Mouse (Mus musculus) lung, embryonic 14.5 days (tissue): ENCODE measurements around the gene Zfp598. TPM values are rescaled to one million over a fixed set of nuclear protein-coding genes. Genes with fewer than 3 reads are reported as not detected.

ENCODE experiments used
- ATAC-seq: fragments of 200-750 bp; cut with Nextera tagmentation; 2 replicates; pipeline ENCODE4 v1.8.0; 2017; ENCODE audit warnings: mild to moderate bottlenecking, moderate TSS enrichment, moderate library complexity; ENCODE audit not compliant: insufficient read depth
- DNase-seq: peaks from one replicate; pipeline ENCODE4 v3.0.0-alpha.2; 2015
- H3K27ac ChIP-seq: fragments of 300-500 bp; sonication (generic); 2 replicates; pipeline ENCODE4 v1.5.1; 2014; ENCODE audit warnings: low read depth, mild to moderate bottlenecking, moderate library complexity
- H3K27me3 ChIP-seq: fragments of 300-500 bp; sonication (generic); 2 replicates; pipeline ENCODE4 v1.6.1; 2014; ENCODE audit warnings: low read length, control low read depth; ENCODE audit not compliant: insufficient read depth
- H3K36me3 ChIP-seq: fragments of 300-500 bp; sonication (generic); 2 replicates; pipeline ENCODE4 v1.6.1; 2014; ENCODE audit warnings: control low read depth; ENCODE audit not compliant: insufficient read depth
- H3K4me1 ChIP-seq: fragments of 300-500 bp; sonication (generic); 2 replicates; pipeline ENCODE4 v1.6.1; 2014; ENCODE audit warnings: antibody characterized with exemption, control low read depth; ENCODE audit not compliant: insufficient read depth
- H3K4me2 ChIP-seq: fragments of 300-500 bp; sonication (generic); 2 replicates; pipeline ENCODE4 v1.6.1; 2014; ENCODE audit warnings: mild to moderate bottlenecking
- H3K4me3 ChIP-seq: fragments of 300-500 bp; sonication (generic); 2 replicates; pipeline ENCODE4 v1.5.1; 2014; ENCODE audit warnings: low read depth, low read length
- H3K9ac ChIP-seq: fragments of 300-500 bp; sonication (generic); 2 replicates; pipeline ENCODE4 v1.6.1; 2014
- H3K9me3 ChIP-seq: fragments of 300-500 bp; sonication (generic); 2 replicates; pipeline ENCODE4 v1.6.1; 2016; ENCODE audit warnings: low read depth, low read length, control low read depth
- CTCF ChIP-seq: IDR thresholded peaks from 2 replicates; pipeline ENCODE4 v1.5.1; 2016; ENCODE audit warnings: antibody characterized with exemption, low read depth
- WGBS: fragments of 180-500 bp; shearing (Covaris S2); extraction: QIAGEN DNeasy Blood & Tissue Kit; methylation state at CpG from one replicate; pipeline ENCODE4 v1.1.7; 2014; 5-methylcytosine and 5-hydroxymethylcytosine counted together
- polyA plus RNA-seq: library from polyadenylated mRNA; unstranded; fragments of >200 nt; fragmentation: Nextera tagmentation; extraction: Ambion mirVana; gene quantifications from 2 replicates; pipeline ENCODE4 v1.2.1, GENCODE M21; 2014

Gene Zfp598
- polyA plus RNA-seq, 1 experiment from 2014 or later = 32.9 TPM

DNA sequence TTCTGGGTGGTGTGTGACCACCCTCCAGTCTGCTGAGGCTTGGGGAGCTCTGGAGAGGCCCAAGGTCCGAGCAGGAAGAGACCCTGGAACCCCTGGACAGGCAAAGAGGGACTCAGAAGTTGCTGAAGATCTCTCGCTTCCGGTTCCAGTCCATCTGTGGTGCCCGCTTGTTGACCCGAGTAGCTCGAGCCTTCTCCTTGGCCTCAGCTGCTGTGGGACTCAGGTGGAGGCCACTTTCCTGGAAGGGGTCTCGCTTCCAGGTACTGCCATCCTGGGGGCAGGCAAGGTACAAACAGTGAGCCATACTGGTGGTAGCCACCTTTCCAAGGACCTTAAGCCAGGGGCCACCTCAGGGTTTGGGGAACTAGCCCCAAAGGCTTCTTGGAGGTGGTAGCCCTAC is 29.4 kb upstream of the Zfp598 start:
- Histone ChIP-seq H3K36me3 (peaks cover 32% of the 10 kb centered on the region; the same call in 1 of the 2 replicates), H3K9me3 (no peaks in the 10 kb centered on the region), H3K27me3 (no peaks in the 10 kb centered on the region), H3K4me2 (no peak overlapping the region), H3K27ac (peak overlapping the region; percentile 89; the same call in 1 of the 2 replicates), H3K4me1 (peaks cover 20% of the 10 kb centered on the region), H3K4me3 (no peak overlapping the region), H3K9ac (no peak overlapping the region)
- no peak for TF ChIP-seq CTCF
- 86% methylated on average over 7 of the region's 7 CpGs for WGBS
- no peak for ATAC-seq
- DNase-seq = no peak

DNA sequence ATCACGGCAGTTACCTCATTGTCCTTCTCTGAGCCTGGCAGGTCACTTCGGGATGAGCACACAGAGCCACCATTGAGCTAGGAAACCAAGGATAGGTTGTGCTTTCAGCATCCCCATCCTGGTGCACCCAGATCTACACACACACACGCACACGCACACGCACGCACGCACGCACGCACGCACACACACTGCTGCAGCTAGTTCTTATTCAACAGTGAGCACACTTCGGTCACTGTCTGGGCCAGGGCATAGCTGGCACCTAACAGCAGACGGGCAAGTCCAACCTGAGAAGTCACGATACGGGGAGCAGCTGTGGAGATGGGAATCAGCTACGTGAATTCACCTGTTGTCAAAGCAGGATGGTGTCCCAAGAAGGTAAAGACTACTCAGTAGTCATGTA is 28.9 kb upstream of the Zfp598 start:
- Histone ChIP-seq H3K4me3 (no peak overlapping the region), H3K9me3 (no peaks in the 10 kb centered on the region), H3K27me3 (no peaks in the 10 kb centered on the region), H3K4me2 (no peak overlapping the region), H3K4me1 (peaks cover 20% of the 10 kb centered on the region), H3K27ac (peak overlapping the region; percentile 89; the same call in 1 of the 2 replicates), H3K9ac (no peak overlapping the region), H3K36me3 (peaks cover 32% of the 10 kb centered on the region; the same call in 1 of the 2 replicates)
- WGBS = 95% methylated on average over 15 of the region's 15 CpGs
- ATAC-seq = no peak
- TF ChIP-seq CTCF = no peak
- DNase-seq = no peak

DNA sequence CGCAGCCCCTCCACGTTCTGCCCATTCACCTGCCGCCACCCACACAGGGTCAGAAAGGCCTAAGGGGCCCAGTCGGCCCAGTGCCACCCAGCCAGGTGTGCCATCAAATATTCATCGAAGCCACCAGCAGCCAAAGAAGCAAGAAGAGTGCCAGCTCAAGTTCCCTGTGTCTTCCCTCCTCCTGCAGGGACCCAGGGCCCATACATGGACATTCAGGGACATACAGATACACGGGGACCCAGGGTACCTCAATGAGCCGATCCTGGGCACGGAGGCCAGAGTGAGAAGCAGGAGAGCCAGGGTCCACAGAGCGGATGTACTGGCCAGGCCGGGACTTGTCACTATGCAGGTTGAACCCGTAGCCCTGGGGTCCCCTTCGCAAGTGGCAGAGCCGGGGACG is 27.5 kb upstream of the Zfp598 start:
- no peak overlapping the region for H3K4me3 ChIP-seq

DNA sequence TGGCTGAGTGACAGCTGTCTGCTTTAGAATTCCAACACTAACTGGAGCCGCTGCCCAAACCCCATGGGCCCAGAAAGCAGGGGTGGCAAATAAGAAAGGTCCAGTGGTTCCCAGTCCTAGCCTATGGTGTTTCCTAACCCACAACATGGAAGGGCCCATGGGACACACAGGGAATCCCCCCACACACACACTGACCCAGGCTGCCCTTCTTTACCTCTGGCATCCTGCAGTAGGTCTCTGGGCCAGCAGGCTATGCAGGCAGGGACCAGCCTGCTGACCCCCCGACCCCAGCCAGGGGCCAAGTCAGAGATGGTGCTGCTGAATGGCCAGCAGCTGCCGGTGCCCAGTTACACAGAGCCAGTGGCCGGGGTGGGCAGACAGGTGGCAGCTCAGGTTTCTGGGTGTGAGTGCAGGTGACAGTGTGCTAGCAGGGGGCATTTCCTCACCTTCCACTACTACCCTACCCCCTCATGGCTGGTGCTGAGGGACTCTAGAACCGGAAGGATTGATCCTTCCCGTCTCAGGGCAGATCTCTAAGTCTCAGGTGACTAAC is 26.6 kb upstream of the Zfp598 start:
- no peak for DNase-seq
- no peak overlapping the region for H3K9ac ChIP-seq
- no peak for ATAC-seq
- 64% methylated on average over 6 of the region's 6 CpGs for WGBS
- H3K27me3 ChIP-seq = no peaks in the 10 kb centered on the region
- no peak overlapping the region for H3K4me2 ChIP-seq
- H3K36me3 ChIP-seq = peaks cover 35% of the 10 kb centered on the region; the same call in 1 of the 2 replicates
- H3K4me3 ChIP-seq = no peak overlapping the region
- no peak overlapping the region for H3K27ac ChIP-seq
- no peak for TF ChIP-seq CTCF
- no peaks in the 10 kb centered on the region for H3K9me3 ChIP-seq
- H3K4me1 ChIP-seq = peaks cover 20% of the 10 kb centered on the region

More for the DNA sequence above, 27.5 kb upstream of the Zfp598 start:
- H3K27ac ChIP-seq = no peak overlapping the region
- H3K9me3 ChIP-seq = no peaks in the 10 kb centered on the region
- TF ChIP-seq CTCF = no peak
- H3K9ac ChIP-seq = no peak overlapping the region
- H3K27me3 ChIP-seq = no peaks in the 10 kb centered on the region
- peaks cover 20% of the 10 kb centered on the region for H3K4me1 ChIP-seq
- 91% methylated on average over 14 of the region's 14 CpGs for WGBS
- ATAC-seq (no peak), DNase-seq (no peak)
- H3K4me2 ChIP-seq = no peak overlapping the region
- H3K36me3 ChIP-seq = peaks cover 35% of the 10 kb centered on the region; the same call in 1 of the 2 replicates

DNA sequence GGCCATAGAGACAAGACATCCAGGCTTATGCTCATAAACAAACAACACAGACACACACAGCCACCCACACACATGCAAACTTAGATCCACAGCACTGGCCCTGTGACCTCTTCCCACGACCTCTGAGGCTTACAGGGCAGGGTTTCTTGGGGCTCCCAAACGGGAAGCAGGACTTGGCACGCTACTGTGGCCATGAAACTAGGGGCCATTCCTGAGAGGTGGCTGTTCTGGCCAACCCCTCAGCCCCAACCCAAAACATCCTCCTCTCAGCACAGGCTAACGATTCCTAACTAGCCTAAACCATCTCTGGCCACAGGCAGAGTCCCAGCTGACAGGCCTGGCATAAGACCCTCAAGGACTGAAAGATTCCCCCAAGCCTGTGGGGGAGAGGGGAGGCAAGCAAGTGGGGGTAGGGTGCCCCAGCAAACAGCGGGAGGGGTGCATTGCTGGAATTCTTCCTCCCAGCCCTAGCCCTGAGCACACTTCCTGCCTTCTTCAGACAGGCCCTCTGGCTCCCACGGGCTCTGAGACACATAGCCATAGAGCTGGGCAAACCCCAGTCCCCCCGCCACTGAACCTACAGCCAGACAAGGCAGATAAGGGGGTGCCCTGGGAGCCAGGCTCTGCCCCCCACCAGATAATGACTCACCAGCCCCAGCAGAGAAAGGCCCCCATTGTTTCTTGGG is 25.3 kb upstream of the Zfp598 start:
- Histone ChIP-seq H3K9ac (peak overlapping the region; percentile 40), H3K4me3 (no peak overlapping the region; the same call in 1 of the 2 replicates), H3K4me1 (peaks cover 22% of the 10 kb centered on the region), H3K4me2 (peak overlapping the region; percentile 38), H3K9me3 (no peaks in the 10 kb centered on the region), H3K27ac (peak overlapping the region; percentile 84), H3K27me3 (no peaks in the 10 kb centered on the region), H3K36me3 (peaks cover 27% of the 10 kb centered on the region; the same call in 1 of the 2 replicates)
- no peak for TF ChIP-seq CTCF
- ATAC-seq (peak; percentile 47; the same call in 1 of the 2 replicates), DNase-seq (peak; percentile 56)
- WGBS = 28% methylated on average over 7 of the region's 7 CpGs

DNA sequence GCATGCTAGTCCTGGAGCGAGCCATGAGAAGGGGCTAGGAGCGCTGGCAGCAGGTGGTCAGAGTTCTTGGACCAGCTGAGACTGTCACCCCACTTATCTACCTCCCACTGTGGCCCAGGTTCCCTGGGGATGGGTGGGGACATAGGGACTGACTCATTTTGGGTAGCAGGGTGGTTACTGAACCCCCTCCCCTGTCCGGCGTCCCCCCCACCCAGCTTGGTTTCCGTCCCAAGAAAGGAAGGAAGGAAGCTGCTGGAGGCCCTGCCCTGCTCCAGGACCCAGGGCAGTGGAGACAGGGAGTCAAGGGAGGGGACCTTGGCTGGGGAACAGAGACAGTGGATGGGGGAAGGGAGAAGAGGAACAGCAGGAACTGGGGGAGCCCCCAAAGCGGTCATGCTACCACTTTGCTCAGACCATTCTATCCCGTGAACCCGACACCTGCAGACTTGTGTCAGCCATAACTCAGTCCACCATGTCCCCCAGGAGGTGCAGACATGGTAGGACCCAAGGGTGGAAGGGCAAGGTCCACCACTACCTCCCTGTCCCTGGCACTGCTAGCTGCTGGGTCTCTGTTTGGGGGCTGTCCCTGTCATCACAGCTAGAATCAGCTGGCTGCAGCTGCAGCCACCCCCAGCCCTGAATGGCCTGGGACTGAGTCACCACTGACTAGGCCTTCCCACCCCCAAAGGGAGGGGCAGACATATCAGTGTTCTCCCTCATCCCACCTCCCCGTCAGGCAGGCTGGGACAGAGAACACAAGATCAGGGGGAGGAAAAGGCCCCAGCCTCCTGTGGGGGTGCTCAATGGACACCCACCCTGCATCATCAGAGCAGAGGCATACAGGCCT is 24.4 kb upstream of the Zfp598 start:
- Histone ChIP-seq H3K27me3 (no peaks in the 10 kb centered on the region), H3K4me2 (peak overlapping the region; percentile 38), H3K9me3 (no peaks in the 10 kb centered on the region), H3K4me1 (peaks cover 20% of the 10 kb centered on the region), H3K4me3 (no peak overlapping the region), H3K9ac (peak overlapping the region; percentile 26; the same call in 1 of the 2 replicates), H3K36me3 (peaks cover 18% of the 10 kb centered on the region; the same call in 1 of the 2 replicates), H3K27ac (peak overlapping the region; percentile 84)
- 69% methylated on average over 9 of the region's 9 CpGs for WGBS
- TF ChIP-seq CTCF = no peak
- ATAC-seq (no peak), DNase-seq (no peak)
